Mouse (Mus musculus) embryonic facial prominence, embryonic 13.5 days (tissue): Measurements from ENCODE around the gene Rph3al. TPM values are rescaled to one million over a fixed set of nuclear protein-coding genes. Genes with fewer than 3 reads are reported as not detected.

Experiments used
- ATAC-seq: fragments of 200-750 bp; cut with Nextera tagmentation; 2 replicates; pipeline ENCODE4 v1.8.0; 2017; ENCODE audit warnings: low read depth; ENCODE audit not compliant: insufficient number of reproducible peaks, insufficient read depth, low FRiP score, low TSS enrichment
- H3K27ac ChIP-seq: fragments of 300-500 bp; sonication (generic); 2 replicates; pipeline ENCODE4 v1.5.1; 2015; ENCODE audit warnings: moderate library complexity, mild to moderate bottlenecking, inconsistent platforms
- H3K27me3 ChIP-seq: fragments of 300-500 bp; sonication (generic); 2 replicates; pipeline ENCODE4 v1.6.1; 2015; ENCODE audit warnings: mild to moderate bottlenecking, inconsistent platforms
- H3K36me3 ChIP-seq: fragments of 300-500 bp; sonication (generic); 2 replicates; pipeline ENCODE4 v1.6.1; 2015; ENCODE audit warnings: mild to moderate bottlenecking, inconsistent platforms
- H3K4me1 ChIP-seq: fragments of 300-500 bp; sonication (generic); 2 replicates; pipeline ENCODE4 v1.6.1; 2015; ENCODE audit warnings: inconsistent platforms
- H3K4me2 ChIP-seq: fragments of 300-500 bp; sonication (generic); 2 replicates; pipeline ENCODE4 v1.6.1; 2015; ENCODE audit warnings: moderate library complexity, mild to moderate bottlenecking, inconsistent platforms
- H3K4me3 ChIP-seq: fragments of 300-500 bp; sonication (generic); 2 replicates; pipeline ENCODE4 v1.5.1; 2015; ENCODE audit warnings: mild to moderate bottlenecking, inconsistent platforms
- H3K9ac ChIP-seq: fragments of 300-500 bp; sonication (generic); 2 replicates; pipeline ENCODE4 v1.6.1; 2015; ENCODE audit warnings: mild to moderate bottlenecking, inconsistent platforms
- H3K9me3 ChIP-seq: fragments of 300-500 bp; sonication (generic); 2 replicates; pipeline ENCODE4 v1.6.1; 2016; ENCODE audit warnings: inconsistent platforms
- WGBS: fragments of 180-500 bp; shearing (Covaris S2); methylation state at CpG from one replicate; pipeline ENCODE4 v1.1.7; 2015; ENCODE audit warnings: mixed read lengths; 5-methylcytosine and 5-hydroxymethylcytosine counted together
- polyA plus RNA-seq: library from polyadenylated mRNA; unstranded; fragments of >200 nt; fragmentation: Nextera tagmentation; extraction: Ambion mirVana; gene quantifications from 2 replicates; pipeline ENCODE4 v1.2.1, GENCODE M21; 2015

Rph3al gene
- polyA plus RNA-seq, 1 experiment from 2014 or later = 2.6 TPM

DNA sequence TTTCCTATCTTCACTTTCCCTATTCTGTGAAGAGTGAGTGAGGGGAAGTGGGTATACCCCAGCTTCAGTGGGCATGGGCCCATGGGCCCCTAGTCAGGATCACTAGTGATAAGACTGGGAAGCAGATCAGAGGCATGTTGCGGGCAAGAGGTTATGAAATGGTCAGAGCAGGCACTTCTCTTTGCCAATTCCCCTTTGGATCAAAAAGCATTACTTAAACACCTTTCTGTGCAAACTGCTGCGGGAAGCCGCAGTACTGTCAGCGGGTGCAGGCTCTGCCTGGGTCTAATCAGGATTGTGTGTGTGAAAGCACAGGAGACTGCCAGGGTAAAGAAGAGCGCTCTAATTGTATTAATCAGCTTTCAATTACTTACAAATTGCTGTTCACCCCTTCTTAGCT is 67.8 kb downstream of the Rph3al start:
- 66% methylated on average over 5 of the region's 5 CpGs for WGBS

DNA sequence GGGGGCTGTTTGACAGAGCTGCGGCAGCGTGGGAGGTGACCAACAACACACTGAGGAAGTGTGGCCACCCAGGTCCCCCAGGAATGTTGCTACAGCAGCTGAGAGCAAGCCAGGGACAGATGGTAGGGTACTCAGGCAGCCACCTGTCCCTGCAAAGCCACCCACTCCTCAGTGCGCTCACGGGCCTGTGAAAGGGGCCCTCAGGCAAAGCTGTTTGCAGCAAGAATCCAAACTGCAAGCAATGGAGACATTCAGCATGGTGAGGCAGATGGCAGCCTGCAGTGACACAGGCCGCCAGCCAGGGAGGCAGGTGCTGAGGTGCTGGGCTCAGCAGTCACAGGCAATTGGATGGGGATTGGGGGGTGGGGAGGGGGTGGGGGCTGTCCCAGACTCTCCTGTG is 68.3 kb downstream of the Rph3al start:
- Histone ChIP-seq H3K9ac (no peak overlapping the region), H3K36me3 (no peaks in the 10 kb centered on the region), H3K9me3 (no peaks in the 10 kb centered on the region), H3K4me2 (no peak overlapping the region), H3K27me3 (no peaks in the 10 kb centered on the region), H3K4me3 (no peak overlapping the region), H3K27ac (no peak overlapping the region), H3K4me1 (peaks cover 21% of the 10 kb centered on the region)
- WGBS = 65% methylated on average over 5 of the region's 5 CpGs
- no peak for ATAC-seq

More for the DNA sequence above, 67.8 kb downstream of the Rph3al start:
- no peak overlapping the region for H3K9ac ChIP-seq
- peaks cover 16% of the 10 kb centered on the region for H3K4me1 ChIP-seq
- H3K27me3 ChIP-seq = no peaks in the 10 kb centered on the region
- H3K36me3 ChIP-seq = no peaks in the 10 kb centered on the region
- ATAC-seq = no peak
- H3K4me3 ChIP-seq = no peak overlapping the region
- H3K27ac ChIP-seq = no peak overlapping the region
- no peak overlapping the region for H3K4me2 ChIP-seq
- H3K9me3 ChIP-seq = no peaks in the 10 kb centered on the region

DNA sequence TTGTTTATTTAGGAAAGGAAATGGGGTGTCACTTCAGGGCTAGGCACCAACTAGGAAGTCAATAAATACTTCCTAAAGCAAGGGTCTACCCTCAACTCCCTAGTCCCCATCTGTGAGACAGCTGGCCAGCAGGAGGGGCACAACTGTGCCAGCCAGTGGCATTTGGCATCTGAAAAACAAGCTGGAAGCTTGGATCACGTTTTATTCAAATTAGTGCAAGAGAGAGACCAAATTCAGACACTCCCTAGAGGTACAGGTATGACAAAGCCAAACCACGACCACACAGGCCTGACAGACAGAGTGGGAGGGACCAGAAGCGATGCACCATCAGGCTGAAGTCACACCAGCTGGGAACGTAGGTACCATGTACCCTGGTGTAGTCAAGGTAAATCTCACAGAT is 71.4 kb downstream of the Rph3al start:
- Histone ChIP-seq H3K27me3 (no peaks in the 10 kb centered on the region), H3K27ac (no peak overlapping the region), H3K9me3 (no peaks in the 10 kb centered on the region), H3K4me2 (no peak overlapping the region), H3K4me1 (peaks cover 38% of the 10 kb centered on the region), H3K4me3 (no peak overlapping the region), H3K9ac (no peak overlapping the region), H3K36me3 (no peaks in the 10 kb centered on the region)
- no peak for ATAC-seq
- WGBS = 70% methylated on average over 4 of the region's 4 CpGs

DNA sequence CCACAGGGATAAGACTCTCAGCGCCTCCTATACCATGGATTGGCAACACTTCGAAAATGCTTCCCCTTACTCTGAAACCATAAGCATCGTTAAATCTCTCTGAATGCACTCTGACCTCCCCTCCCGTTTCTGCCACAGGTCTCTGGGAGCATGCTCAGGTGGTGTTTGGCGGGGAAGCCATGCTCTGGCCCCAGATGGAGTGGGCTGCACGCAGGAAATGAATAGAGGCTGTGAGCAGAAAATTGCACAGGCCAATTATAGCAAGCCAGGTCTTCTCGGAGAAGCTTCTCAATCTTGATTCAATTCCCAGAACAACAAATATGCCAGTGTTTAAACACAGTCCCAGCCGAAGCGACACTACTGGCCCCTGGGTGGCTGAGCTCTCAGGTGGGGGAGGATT is 72.4 kb downstream of the Rph3al start:
- no peak overlapping the region for H3K9ac ChIP-seq
- peaks cover 48% of the 10 kb centered on the region for H3K4me1 ChIP-seq
- H3K4me2 ChIP-seq = no peak overlapping the region
- no peaks in the 10 kb centered on the region for H3K36me3 ChIP-seq
- H3K27ac ChIP-seq = peak overlapping the region; percentile 16; the same call in 1 of the 2 replicates
- WGBS = 14% methylated on average over 9 of the region's 9 CpGs
- H3K27me3 ChIP-seq = no peaks in the 10 kb centered on the region
- no peak overlapping the region for H3K4me3 ChIP-seq
- ATAC-seq = no peak
- no peaks in the 10 kb centered on the region for H3K9me3 ChIP-seq

DNA sequence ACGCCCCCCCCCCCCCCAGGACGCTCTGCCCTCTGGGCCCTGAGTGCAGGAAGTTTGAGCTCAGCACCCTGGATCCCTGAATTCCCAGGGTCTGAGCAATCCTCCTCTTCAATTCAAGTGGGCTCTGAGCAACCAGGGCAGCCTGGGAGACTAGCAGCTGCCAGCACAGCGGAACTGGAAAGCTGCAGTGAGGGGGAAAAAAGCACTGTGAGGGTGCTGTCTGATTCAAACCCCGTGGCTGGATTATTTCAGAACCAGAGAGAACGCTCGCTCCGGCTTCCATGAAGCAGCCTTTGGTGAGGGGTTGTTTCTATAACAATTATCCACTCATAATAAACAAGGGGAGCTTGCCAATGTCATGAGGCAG is 73.0 kb downstream of the Rph3al start:
- no peak overlapping the region for H3K4me3 ChIP-seq
- no peaks in the 10 kb centered on the region for H3K27me3 ChIP-seq
- ATAC-seq = no peak
- no peaks in the 10 kb centered on the region for H3K36me3 ChIP-seq
- no peak overlapping the region for H3K4me2 ChIP-seq
- no peak overlapping the region; the same call in 1 of the 2 replicates for H3K27ac ChIP-seq
- H3K4me1 ChIP-seq = peaks cover 55% of the 10 kb centered on the region
- 27% methylated on average over 7 of the region's 7 CpGs for WGBS
- H3K9ac ChIP-seq = no peak overlapping the region
- no peaks in the 10 kb centered on the region for H3K9me3 ChIP-seq

DNA sequence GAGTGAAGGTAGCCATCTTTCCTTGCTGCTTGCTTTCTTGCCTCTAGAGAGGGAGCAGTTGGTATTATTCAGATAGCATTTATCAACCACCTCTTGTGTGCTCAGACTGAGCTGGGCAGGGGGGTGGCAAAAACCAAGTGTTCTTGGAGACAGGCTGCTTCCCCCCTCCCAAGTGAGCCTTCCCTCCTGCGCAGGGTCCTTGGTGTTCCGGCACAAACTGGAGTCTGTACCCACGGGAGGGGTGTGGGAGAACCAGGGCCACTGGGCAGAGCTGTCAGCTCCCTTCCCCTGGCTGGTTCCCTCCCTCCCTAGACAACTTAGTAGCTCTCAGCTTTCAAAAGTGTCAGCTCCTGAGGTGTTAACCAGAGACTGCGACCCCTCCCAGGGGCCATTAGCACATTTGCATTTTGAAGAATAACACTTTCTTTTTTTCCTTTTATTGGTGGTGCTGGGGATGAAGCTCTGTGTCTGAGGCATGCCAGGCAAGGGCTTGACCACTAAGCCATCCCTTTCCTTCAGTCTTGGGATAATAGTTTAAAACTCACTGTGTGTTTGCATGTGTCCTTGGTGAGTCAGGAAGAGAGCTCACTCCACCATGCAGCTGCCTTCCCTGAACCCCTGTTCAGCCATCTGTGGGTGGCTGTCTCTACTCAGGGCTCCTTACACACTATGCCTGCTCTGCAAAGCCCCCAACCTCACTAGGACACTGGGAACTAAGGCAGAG is 73.5 kb downstream of the Rph3al start:
- Histone ChIP-seq H3K9ac (0 out of 2 replicates have a peak overlapping the region, but pooled peaks have one; percentile 0), H3K4me1 (peaks cover 60% of the 10 kb centered on the region), H3K4me2 (no peak overlapping the region), H3K27me3 (no peaks in the 10 kb centered on the region), H3K36me3 (no peaks in the 10 kb centered on the region), H3K9me3 (no peaks in the 10 kb centered on the region), H3K27ac (no peak overlapping the region; the same call in 1 of the 2 replicates), H3K4me3 (no peak overlapping the region)
- ATAC-seq = no peak
- WGBS = 43% methylated on average over 4 of the region's 4 CpGs

DNA sequence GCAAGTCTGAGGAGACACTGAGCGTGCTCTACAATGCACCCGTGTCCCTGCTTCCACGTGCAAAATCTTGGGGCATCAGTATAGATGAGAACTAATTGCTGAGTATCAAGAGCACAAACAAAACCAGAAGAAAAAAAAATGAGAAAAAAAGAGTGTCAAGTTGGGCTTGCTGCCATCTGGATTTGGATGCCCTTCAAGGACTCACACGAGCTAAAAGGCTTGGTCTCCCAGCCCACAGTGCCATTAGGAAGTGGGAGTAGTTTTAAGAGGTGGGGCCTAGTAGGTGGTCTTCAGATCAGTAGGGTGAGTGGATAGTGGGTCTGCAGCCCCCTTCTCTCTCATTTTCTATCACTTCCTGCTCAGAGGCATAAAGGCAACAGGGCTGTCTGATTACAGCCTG is 75.8 kb downstream of the Rph3al start:
- H3K4me2 ChIP-seq = no peak overlapping the region
- H3K4me1 ChIP-seq = peaks cover 70% of the 10 kb centered on the region
- H3K27ac ChIP-seq = 0 out of 2 replicates have a peak overlapping the region, but pooled peaks have one; percentile 70
- no peak overlapping the region for H3K9ac ChIP-seq
- no peaks in the 10 kb centered on the region for H3K27me3 ChIP-seq
- no peaks in the 10 kb centered on the region for H3K9me3 ChIP-seq
- no peaks in the 10 kb centered on the region for H3K36me3 ChIP-seq
- H3K4me3 ChIP-seq = no peak overlapping the region
- ATAC-seq = no peak
- whole genome bisulfite sequencing = 71% methylated on average over 4 of the region's 4 CpGs

DNA sequence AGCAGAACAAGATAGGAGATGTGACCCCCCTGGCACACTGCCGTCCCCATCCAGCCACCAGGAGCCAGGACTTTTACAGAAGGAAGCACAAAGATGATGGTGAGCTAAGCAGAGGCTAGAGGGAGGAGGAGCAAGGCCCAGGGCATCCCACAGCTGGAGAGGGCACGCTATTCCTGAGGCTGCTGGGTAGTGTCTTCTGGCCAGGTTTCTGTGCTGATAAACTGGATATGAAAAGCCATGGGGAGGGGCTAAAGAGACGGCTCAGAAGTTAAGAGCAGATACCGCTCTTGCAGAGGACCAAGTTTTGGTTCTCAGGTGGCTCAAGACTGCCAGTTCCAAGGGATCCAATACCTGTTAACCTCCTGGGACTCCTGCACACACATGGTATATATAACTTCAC is 76.6 kb downstream of the Rph3al start:
- 25% methylated on average over 4 of the region's 4 CpGs for WGBS
- H3K27me3 ChIP-seq = no peaks in the 10 kb centered on the region
- 0 out of 2 replicates have a peak overlapping the region, but pooled peaks have one; percentile 6 for H3K9ac ChIP-seq
- H3K4me1 ChIP-seq = peaks cover 65% of the 10 kb centered on the region
- H3K36me3 ChIP-seq = no peaks in the 10 kb centered on the region
- H3K4me3 ChIP-seq = 0 out of 2 replicates have a peak overlapping the region, but pooled peaks have one; percentile 5
- H3K9me3 ChIP-seq = no peaks in the 10 kb centered on the region
- peak overlapping the region; percentile 42 for H3K4me2 ChIP-seq
- no peak for ATAC-seq
- peak overlapping the region; percentile 70 for H3K27ac ChIP-seq

DNA sequence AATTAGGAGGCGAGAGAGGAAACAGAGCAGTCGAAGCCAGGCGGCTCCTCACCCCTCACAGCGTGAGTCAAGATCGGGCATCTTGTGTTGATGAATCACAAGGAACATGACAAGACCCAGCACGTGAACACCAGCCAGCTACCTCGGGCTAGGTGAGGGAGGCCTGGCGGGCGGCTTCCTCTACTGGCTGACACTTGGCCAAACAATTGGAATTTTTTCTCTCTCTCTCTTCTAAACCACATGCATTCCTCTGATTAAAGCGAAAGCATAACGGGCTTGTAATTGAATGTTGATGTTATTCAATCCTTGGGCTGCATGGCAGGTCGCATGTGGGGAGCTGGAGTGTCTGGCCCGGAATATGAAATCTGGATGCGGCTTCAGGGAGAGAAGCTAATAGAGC is 77.0 kb downstream of the Rph3al start:
- Histone ChIP-seq H3K27ac (peak overlapping the region; percentile 70; the same call in 1 of the 2 replicates), H3K27me3 (no peaks in the 10 kb centered on the region), H3K36me3 (no peaks in the 10 kb centered on the region), H3K4me1 (peaks cover 62% of the 10 kb centered on the region), H3K4me2 (peak overlapping the region; percentile 42), H3K9ac (no peak overlapping the region), H3K9me3 (no peaks in the 10 kb centered on the region), H3K4me3 (0 out of 2 replicates have a peak overlapping the region, but pooled peaks have one; percentile 5)
- WGBS = 7% methylated on average over 14 of the region's 14 CpGs
- peak; percentile 72; the same call in 1 of the 2 replicates for ATAC-seq

DNA sequence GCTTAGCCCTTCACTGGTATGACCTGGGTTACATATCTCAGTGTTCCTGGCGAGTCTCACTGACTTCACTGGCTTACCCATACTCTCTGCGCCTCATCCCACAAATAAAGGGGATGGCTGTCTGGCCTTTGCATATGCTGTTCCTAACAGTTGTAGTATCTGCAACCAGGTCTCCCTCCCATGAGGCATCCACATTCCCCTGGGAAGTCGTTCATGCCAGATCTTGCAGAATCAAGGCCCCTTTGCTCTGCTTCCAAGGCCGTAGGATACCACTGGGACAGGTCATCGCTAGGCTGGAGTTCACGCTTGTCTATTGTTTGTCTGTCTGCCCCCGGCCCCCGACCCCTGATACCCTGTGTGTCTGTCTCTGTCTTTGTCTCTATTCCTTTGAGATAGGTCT is 78.8 kb downstream of the Rph3al start:
- no peak overlapping the region for H3K9ac ChIP-seq
- no peak overlapping the region for H3K4me2 ChIP-seq
- no peak overlapping the region for H3K27ac ChIP-seq
- peaks cover 45% of the 10 kb centered on the region for H3K4me1 ChIP-seq
- 78% methylated on average over 8 of the region's 8 CpGs for WGBS
- H3K9me3 ChIP-seq = no peaks in the 10 kb centered on the region
- H3K4me3 ChIP-seq = no peak overlapping the region
- H3K36me3 ChIP-seq = no peaks in the 10 kb centered on the region
- no peaks in the 10 kb centered on the region for H3K27me3 ChIP-seq
- no peak for ATAC-seq

DNA sequence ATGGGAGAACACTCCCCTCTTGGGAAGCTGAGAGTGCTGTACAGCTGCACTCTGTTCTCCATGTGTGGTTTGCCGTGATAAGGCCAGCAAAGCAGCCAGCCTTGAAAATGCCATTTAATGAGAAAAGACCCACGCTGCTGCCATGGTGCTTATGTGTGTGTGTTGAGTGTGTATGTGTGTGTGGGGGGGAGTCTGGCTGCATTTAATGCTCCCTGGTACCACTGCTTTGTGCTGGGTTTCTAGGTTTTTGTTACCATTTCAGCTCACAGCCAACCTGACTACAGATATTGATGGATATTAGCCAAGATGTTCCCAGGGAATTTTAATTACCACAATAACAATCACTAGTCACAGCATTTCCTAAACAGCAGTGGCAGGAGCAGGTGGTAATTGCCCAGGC is 79.3 kb downstream of the Rph3al start:
- H3K9ac ChIP-seq = no peak overlapping the region
- no peak overlapping the region for H3K4me2 ChIP-seq
- no peaks in the 10 kb centered on the region for H3K9me3 ChIP-seq
- H3K4me3 ChIP-seq = no peak overlapping the region
- WGBS = 68% methylated on average over 2 of the region's 2 CpGs
- no peaks in the 10 kb centered on the region for H3K36me3 ChIP-seq
- H3K4me1 ChIP-seq = peaks cover 41% of the 10 kb centered on the region
- no peaks in the 10 kb centered on the region for H3K27me3 ChIP-seq
- no peak overlapping the region for H3K27ac ChIP-seq
- no peak for ATAC-seq

DNA sequence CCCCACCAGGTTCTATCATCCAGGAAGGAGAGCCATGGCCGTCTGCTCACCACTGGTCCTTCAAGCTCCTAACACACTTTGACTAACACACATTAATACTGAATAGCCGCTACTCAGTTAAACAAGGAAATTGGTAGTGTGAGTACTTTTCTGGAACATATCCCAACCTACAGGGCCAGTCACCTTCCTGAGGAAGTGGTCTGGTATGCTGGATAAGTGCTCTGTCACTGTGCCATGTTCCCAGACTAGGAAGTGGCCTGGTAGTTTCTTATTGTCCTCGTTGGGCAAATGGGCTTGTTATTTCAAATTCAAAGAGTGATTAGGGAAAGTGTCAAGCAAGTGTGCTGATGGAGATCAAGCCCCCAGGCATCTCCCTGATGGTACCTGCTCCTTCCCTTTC is 80.4 kb downstream of the Rph3al start:
- no peaks in the 10 kb centered on the region for H3K27me3 ChIP-seq
- H3K27ac ChIP-seq = no peak overlapping the region
- H3K36me3 ChIP-seq = no peaks in the 10 kb centered on the region
- 76% methylated on average over 3 of the region's 3 CpGs for WGBS
- no peak for ATAC-seq
- H3K4me2 ChIP-seq = no peak overlapping the region
- no peaks in the 10 kb centered on the region for H3K9me3 ChIP-seq
- H3K9ac ChIP-seq = no peak overlapping the region
- peaks cover 49% of the 10 kb centered on the region for H3K4me1 ChIP-seq
- no peak overlapping the region for H3K4me3 ChIP-seq
